Mouse (Mus musculus) stomach, postnatal 0 days (tissue): ENCODE results near the gene Rdh19. TPM values are rescaled to one million over a fixed set of nuclear protein-coding genes. Genes with fewer than 3 reads are reported as not detected.
"Not testable (repeated sequence)": the region's sequence is repeated elsewhere in the genome, so short reads cannot be mapped to it uniquely, and the experiment has no call there.

Experiments
- ATAC-seq: fragments of 200-750 bp; cut with Nextera tagmentation; 2 replicates; pipeline ENCODE4 v1.8.0; 2017; ENCODE audit not compliant: low FRiP score, low TSS enrichment
- DNase-seq: peaks from one replicate; pipeline ENCODE4 v3.0.0-alpha.2; 2016; ENCODE audit warnings: low spot score
- H3K27ac ChIP-seq: fragments of 300-500 bp; sonication (generic); replicated peaks from 2 replicates; pipeline ENCODE4 v1.5.1; 2014; ENCODE audit warnings: mild to moderate bottlenecking, control low read depth
- H3K27me3 ChIP-seq: fragments of 300-500 bp; sonication (generic); 2 replicates; pipeline ENCODE4 v1.6.1; 2014; ENCODE audit warnings: low read length; ENCODE audit not compliant: control insufficient read depth, insufficient read depth
- H3K36me3 ChIP-seq: fragments of 300-500 bp; sonication (generic); 2 replicates; pipeline ENCODE4 v1.6.1; 2014; ENCODE audit warnings: low read length, mixed read lengths; ENCODE audit not compliant: control insufficient read depth, insufficient read depth
- H3K4me1 ChIP-seq: fragments of 300-500 bp; sonication (generic); replicated peaks from 2 replicates; pipeline ENCODE4 v1.6.1; 2014; ENCODE audit warnings: antibody characterized with exemption; ENCODE audit not compliant: control insufficient read depth, insufficient read depth
- H3K4me2 ChIP-seq: fragments of 300-500 bp; sonication (generic); replicated peaks from 2 replicates; pipeline ENCODE4 v1.6.1; 2014; ENCODE audit warnings: low read depth, mild to moderate bottlenecking, control low read depth, moderate library complexity
- H3K4me3 ChIP-seq: fragments of 300-500 bp; sonication (generic); 2 replicates; pipeline ENCODE4 v1.5.1; 2014; ENCODE audit warnings: low read depth, low read length, control low read depth
- H3K9ac ChIP-seq: fragments of 300-500 bp; sonication (generic); 2 replicates; pipeline ENCODE4 v1.6.1; 2014; ENCODE audit warnings: mild to moderate bottlenecking, low read length, control low read depth, mixed read lengths
- H3K9me3 ChIP-seq: fragments of 300-500 bp; sonication (generic); 2 replicates; pipeline ENCODE4 v1.6.1; 2016; ENCODE audit warnings: low read length; ENCODE audit not compliant: control insufficient read depth
- CTCF ChIP-seq: IDR thresholded peaks from 2 replicates; pipeline ENCODE4 v1.5.1; 2016; ENCODE audit warnings: antibody characterized with exemption, low read depth, mild to moderate bottlenecking, moderate library complexity
- EP300 ChIP-seq: optimal IDR thresholded peaks from 2 replicates; pipeline ENCODE3; 2016; ENCODE audit warnings: antibody characterized with exemption
- WGBS: fragments of 180-500 bp; shearing (Covaris S2); extraction: QIAGEN DNeasy Blood & Tissue Kit; methylation state at CpG from one replicate; pipeline ENCODE4 v1.1.7; 2014; 5-methylcytosine and 5-hydroxymethylcytosine counted together
- polyA plus RNA-seq: library from polyadenylated mRNA; unstranded; fragments of >200 nt; fragmentation: Nextera tagmentation; extraction: Ambion mirVana; gene quantifications from 2 replicates; pipeline ENCODE4 v1.2.1, GENCODE M21; 2015

Gene Rdh19
- polyA plus RNA-seq, 1 experiment from 2014 or later: not detected

DNA sequence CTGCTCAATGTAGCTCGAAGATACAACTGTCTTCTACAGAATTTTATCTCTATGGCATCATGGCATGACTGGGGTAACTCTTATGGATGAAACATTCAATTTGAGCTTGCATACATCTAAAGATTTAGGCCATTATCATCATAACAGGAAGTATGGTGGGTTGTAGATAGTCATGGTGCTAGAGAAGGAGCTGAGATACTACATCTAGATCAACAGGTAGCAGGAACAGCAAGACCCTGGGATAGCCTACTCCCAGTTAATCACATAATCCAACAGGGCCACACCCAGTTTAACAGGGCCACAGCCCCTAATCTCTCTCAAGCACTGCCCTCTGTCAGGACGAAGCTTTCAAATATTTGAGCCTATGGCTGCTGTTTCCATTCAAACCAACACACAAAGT lies 9.0 kb upstream of the Rdh19 start:
- H3K4me3 ChIP-seq: no peak overlapping the region
- no peaks in the 10 kb centered on the region for H3K9me3 ChIP-seq
- DNase-seq (no peak), ATAC-seq (no peak)
- no peak for TF ChIP-seq CTCF
- no peak for TF ChIP-seq EP300
- H3K27me3 ChIP-seq: no peaks in the 10 kb centered on the region
- no peaks in the 10 kb centered on the region for H3K4me1 ChIP-seq
- no peak overlapping the region for H3K27ac ChIP-seq
- H3K9ac ChIP-seq: no peak overlapping the region
- no peaks in the 10 kb centered on the region for H3K36me3 ChIP-seq
- WGBS: 70% methylated on average over 2 of the region's 2 CpGs
- H3K4me2 ChIP-seq: no peak overlapping the region

DNA sequence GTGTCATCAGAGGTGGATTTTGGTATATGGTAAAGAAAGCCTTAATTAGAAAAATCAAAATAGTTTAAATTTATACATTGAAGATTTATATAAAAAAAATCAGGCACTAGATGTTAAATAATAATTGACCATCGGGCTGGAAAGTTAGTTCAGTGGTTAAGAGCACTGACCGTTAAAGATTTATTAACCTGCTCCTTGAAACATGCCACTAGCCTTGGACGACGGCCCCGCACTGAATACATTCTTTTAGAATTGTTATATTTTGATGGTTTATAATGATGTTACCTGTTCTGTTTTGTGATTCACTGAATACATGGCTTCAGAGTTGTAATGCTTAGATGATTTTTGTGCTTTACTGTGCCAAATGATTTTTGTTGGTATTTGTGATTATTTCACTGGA lies 3.8 kb upstream of the Rdh19 start:
- not testable (repeated sequence) for H3K27ac ChIP-seq, H3K9ac ChIP-seq, DNase-seq, H3K27me3 ChIP-seq, H3K4me3 ChIP-seq, H3K9me3 ChIP-seq, H3K4me2 ChIP-seq, ATAC-seq, H3K4me1 ChIP-seq, H3K36me3 ChIP-seq
- 92% methylated on average over 5 of the region's 5 CpGs for WGBS

DNA sequence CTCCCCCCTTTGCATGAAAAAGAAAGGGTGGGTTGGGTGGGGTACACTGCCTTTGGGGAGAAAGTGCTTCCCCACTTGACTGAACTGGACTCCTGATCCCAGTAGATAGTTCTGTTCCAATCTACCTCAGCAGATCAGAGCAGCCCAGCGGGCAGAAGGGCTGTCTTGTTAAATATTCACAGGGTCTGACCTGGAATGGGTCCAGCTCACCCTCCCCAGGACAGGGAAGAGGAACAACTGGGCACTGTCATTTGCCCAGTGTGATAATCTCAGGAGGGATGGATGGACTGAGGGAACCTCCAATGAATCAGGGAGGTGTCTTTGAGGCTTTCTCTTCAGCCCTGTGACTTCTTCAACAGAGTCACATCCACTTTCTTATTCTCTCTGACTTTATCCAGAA lies 1.6 kb upstream of the Rdh19 start:
- H3K27ac ChIP-seq: no peak overlapping the region
- no peaks in the 10 kb centered on the region for H3K27me3 ChIP-seq
- H3K36me3 ChIP-seq: no peaks in the 10 kb centered on the region
- no peak overlapping the region for H3K4me2 ChIP-seq
- H3K4me3 ChIP-seq: no peak overlapping the region
- 79% methylated on average over 1 of the region's 1 CpGs for WGBS
- no peaks in the 10 kb centered on the region for H3K9me3 ChIP-seq
- ATAC-seq: no peak
- no peak for DNase-seq
- TF ChIP-seq CTCF (no peak), EP300 (no peak)
- H3K9ac ChIP-seq: no peak overlapping the region
- no peaks in the 10 kb centered on the region for H3K4me1 ChIP-seq

DNA sequence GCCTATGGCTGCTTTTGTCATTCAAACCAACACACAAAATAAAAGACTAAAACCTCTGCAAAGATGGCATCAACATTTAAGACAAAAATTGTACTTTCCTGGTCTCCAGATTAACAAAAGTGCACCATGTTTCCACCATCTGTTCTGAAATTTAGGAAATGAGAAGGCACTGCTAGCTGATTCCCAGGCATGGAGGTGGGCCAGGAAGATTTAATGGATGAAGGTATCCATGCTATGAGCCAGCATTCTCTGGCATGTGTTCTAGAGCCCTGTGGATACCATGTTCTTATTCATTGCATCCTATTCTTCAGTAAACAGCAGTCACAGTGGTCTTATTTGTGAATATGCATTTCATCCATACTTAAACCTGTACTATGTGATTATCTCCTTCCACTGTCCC lies 6.6 kb downstream of the Rdh19 start:
- no peak for DNase-seq
- Histone ChIP-seq H3K4me2 (no peak overlapping the region), H3K4me1 (no peaks in the 10 kb centered on the region), H3K9me3 (no peaks in the 10 kb centered on the region), H3K9ac (no peak overlapping the region), H3K27ac (no peak overlapping the region), H3K36me3 (no peaks in the 10 kb centered on the region), H3K4me3 (no peak overlapping the region), H3K27me3 (no peaks in the 10 kb centered on the region)
- TF ChIP-seq CTCF (no peak), EP300 (no peak)
- no peak for ATAC-seq

DNA sequence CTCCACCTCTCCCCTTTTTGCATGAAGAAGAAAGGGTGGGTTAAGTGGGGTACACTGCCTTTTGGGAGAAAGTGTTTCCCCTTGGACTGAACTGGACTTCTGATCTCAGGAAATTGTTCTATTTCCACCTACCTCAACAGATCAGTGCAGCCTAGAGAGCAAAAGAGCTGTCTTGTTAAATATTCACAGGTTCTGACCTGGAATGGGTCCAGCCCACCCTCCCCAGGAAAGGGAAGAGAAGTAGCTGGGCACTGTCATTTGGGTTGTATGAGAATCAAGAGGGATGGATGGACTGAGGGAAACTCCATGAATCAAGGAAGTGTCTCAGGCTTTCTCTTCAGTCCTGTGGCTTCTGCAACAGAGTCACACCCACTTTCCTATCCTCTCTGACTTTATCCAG lies 15.2 kb downstream of the Rdh19 start:
- Histone ChIP-seq H3K4me2 (no peak overlapping the region), H3K27me3 (no peaks in the 10 kb centered on the region), H3K27ac (no peak overlapping the region), H3K36me3 (no peaks in the 10 kb centered on the region), H3K9ac (no peak overlapping the region), H3K4me1 (no peaks in the 10 kb centered on the region), H3K4me3 (no peak overlapping the region), H3K9me3 (no peaks in the 10 kb centered on the region)
- DNase-seq: no peak
- ATAC-seq: no peak
- TF ChIP-seq CTCF (no peak), EP300 (no peak)

DNA sequence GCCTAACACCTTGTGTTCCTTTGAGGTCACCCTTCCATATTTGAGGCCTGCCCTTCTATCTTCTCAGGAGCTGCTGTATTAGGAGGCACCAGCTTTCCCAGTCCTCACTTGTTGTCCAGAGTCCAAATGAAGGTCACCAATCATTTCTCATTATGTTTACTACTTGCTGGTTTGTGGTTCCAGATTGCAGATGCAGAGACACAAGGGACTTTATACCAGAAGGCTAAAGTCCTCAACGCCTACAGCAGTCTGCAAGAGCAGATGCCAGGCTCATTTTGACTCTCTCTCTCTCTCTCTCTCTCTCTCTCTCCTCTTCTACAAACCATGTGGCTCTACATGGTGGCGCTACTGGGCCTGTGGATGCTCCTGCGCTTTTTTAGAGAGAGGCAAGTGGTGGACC lies 16.5 kb downstream of the Rdh19 start, which contains the start of gene Rdh16f2:
Gene Rdh16f2 (plus strand): TSS at position 243 of the 400 bp plus-strand sequence.
- TF ChIP-seq EP300: no peak
- TF ChIP-seq CTCF: no peak
- ATAC-seq: no peak
- H3K27me3 ChIP-seq: no peaks in the 10 kb centered on the region
- no peaks in the 10 kb centered on the region for H3K36me3 ChIP-seq
- H3K9ac ChIP-seq: no peak within 1 kb of the TSS
- no peak for DNase-seq
- no peaks in the 10 kb centered on the region for H3K9me3 ChIP-seq
- no peaks in the 10 kb centered on the region for H3K4me1 ChIP-seq
- no peak within 1 kb of the TSS for H3K4me3 ChIP-seq
- WGBS: 82% methylated on average over 3 of the region's 3 CpGs
- no peak within 1 kb of the TSS for H3K27ac ChIP-seq
- H3K4me2 ChIP-seq: no peak within 1 kb of the TSS
